Mouse (Mus musculus): ENCODE data around the gene Lpar1. TPM values are rescaled to one million over a fixed set of nuclear protein-coding genes. Genes with fewer than 3 reads are reported as not detected.
"Not testable (repeated sequence)": the region's sequence is repeated elsewhere in the genome, so short reads cannot be mapped to it uniquely, and the experiment has no call there.

The Lpar1 gene
- polyA plus RNA-seq, 1 experiment from 2014 or later: 206 TPM

DNA sequence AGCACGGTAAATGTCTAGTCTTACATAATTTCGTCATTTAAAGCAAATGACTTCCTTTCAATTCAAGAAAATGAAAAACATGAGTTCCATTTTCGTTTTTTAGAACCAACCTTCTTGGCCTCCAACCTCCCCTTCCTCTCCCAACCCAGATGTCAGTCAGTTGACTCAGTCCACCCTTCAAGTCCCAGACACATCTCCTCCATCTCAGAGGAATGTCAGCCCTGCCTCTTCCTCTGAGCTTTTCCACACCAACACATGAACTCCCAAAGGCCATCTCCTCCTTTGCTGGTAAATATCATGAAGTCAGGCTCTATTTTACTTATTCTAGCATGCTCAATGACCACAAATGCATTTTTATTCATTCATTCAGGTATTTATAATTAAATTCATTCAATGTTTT, 10.5 kb downstream of the Lpar1 start:
- Histone ChIP-seq H3K27me3 (ENCODE audit: control insufficient read depth, insufficient read depth, low read length) (no peaks in the 10 kb centered on the region), H3K9ac (replicated peaks; ENCODE audit: low read length) (no peak overlapping the region), H3K27ac (replicated peaks; ENCODE audit: low read depth, low read length) (no peak overlapping the region), H3K36me3 (replicated peaks; ENCODE audit: control insufficient read depth, insufficient read depth, low read depth, low read length) (no peaks in the 10 kb centered on the region), H3K4me2 (ENCODE audit: low read depth, low read length) (no peak overlapping the region), H3K4me1 (ENCODE audit: control insufficient read depth, insufficient read depth, low read length) (no peaks in the 10 kb centered on the region; the same call in 1 of the 2 replicates), H3K4me3 (ENCODE audit: low read depth, low read length) (no peak overlapping the region), H3K9me3 (replicated peaks; ENCODE audit: control insufficient read depth, low read length) (no peaks in the 10 kb centered on the region)
- 67% methylated on average over 3 of the region's 3 CpGs for WGBS
- DNase-seq (ENCODE audit: low spot score) (no peak), ATAC-seq (replicated peaks; ENCODE audit: insufficient number of reproducible peaks, low FRiP score, low TSS enrichment, low read depth) (no peak)

DNA sequence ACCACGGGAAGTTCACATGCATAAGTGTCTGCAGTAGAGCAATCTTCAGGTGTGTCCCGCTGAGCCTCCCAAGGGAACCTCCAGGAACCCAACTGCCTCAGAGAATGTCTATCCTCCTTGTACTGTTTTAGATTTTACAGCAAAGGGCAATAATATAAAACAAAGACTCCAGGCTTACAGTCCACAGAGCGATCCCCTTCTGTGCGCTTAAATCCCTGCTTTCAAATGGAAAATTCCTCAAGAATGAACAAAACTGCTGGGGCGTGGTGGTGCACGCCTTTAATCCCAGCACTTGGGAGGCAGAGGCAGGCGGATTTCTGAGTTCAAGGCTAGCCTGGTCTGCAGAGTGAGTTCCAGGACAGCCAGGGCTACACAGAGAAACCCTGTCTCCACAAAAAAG, 11.0 kb downstream of the Lpar1 start:
- not testable (repeated sequence) for H3K9me3 ChIP-seq (replicated peaks; ENCODE audit: control insufficient read depth, low read length); H3K4me2 ChIP-seq (ENCODE audit: low read depth, low read length); DNase-seq (ENCODE audit: low spot score); H3K9ac ChIP-seq (replicated peaks; ENCODE audit: low read length); H3K4me3 ChIP-seq (ENCODE audit: low read depth, low read length); H3K27ac ChIP-seq (replicated peaks; ENCODE audit: low read depth, low read length); H3K36me3 ChIP-seq (replicated peaks; ENCODE audit: control insufficient read depth, insufficient read depth, low read depth, low read length); H3K27me3 ChIP-seq (ENCODE audit: control insufficient read depth, insufficient read depth, low read length); ATAC-seq (replicated peaks; ENCODE audit: insufficient number of reproducible peaks, low FRiP score, low TSS enrichment, low read depth); H3K4me1 ChIP-seq (ENCODE audit: control insufficient read depth, insufficient read depth, low read length)
- 93% methylated on average over 7 of the region's 7 CpGs for WGBS

DNA sequence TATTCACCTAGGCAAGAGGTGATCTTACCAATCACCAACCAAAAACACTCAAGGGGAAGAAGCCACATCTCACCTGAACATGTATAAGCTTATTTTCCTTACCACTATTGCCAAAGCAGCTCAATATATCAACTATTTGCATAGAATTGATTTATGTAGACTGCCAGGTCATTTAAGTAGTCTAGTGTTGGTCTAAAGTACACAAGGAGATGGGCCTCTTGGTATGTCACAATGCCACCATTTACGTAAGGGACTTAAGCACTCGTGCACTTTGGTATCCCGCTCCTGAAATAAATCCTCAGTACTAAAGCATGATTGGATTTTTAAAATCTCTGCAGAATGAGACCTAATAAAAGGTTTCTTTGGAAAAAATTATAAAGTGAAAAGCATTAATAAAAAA, 12.9 kb downstream of the Lpar1 start:
- H3K9me3 ChIP-seq (replicated peaks; ENCODE audit: control insufficient read depth, low read length): no peaks in the 10 kb centered on the region
- H3K36me3 ChIP-seq (replicated peaks; ENCODE audit: control insufficient read depth, insufficient read depth, low read depth, low read length): no peaks in the 10 kb centered on the region
- WGBS: 92% methylated on average over 3 of the region's 3 CpGs

DNA sequence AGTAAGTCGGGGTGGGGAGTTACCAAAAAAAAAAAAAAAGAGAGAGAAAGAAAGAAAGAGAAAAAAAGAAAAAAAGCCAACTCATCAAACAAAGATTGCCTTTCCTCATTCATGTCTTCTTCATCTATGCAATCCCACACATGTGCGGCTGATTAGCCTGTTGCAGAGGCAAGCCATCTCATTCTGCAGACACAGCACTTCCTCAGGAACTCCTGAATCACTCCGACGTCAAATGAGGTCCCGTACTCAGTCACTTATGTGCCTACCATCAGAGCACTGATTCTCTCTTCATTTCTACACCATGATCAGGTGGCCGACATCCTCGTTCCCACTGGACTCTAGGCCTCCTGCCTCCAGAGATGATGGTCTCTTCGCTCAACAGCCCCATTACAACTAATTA, 13.3 kb downstream of the Lpar1 start:
- Histone ChIP-seq H3K4me2 (ENCODE audit: low read depth, low read length) (no peak overlapping the region), H3K4me3 (ENCODE audit: low read depth, low read length) (no peak overlapping the region), H3K36me3 (replicated peaks; ENCODE audit: control insufficient read depth, insufficient read depth, low read depth, low read length) (no peaks in the 10 kb centered on the region), H3K9ac (replicated peaks; ENCODE audit: low read length) (no peak overlapping the region), H3K4me1 (ENCODE audit: control insufficient read depth, insufficient read depth, low read length) (no peaks in the 10 kb centered on the region), H3K27me3 (ENCODE audit: control insufficient read depth, insufficient read depth, low read length) (no peaks in the 10 kb centered on the region), H3K9me3 (replicated peaks; ENCODE audit: control insufficient read depth, low read length) (no peaks in the 10 kb centered on the region), H3K27ac (replicated peaks; ENCODE audit: low read depth, low read length) (no peak overlapping the region)
- DNase-seq (ENCODE audit: low spot score) (peak; percentile 56), ATAC-seq (replicated peaks; ENCODE audit: insufficient number of reproducible peaks, low FRiP score, low TSS enrichment, low read depth) (no peak)
- 69% methylated on average over 8 of the region's 8 CpGs for WGBS

More for the DNA sequence above, 12.9 kb downstream of the Lpar1 start:
- no peak for ATAC-seq (replicated peaks; ENCODE audit: insufficient number of reproducible peaks, low FRiP score, low TSS enrichment, low read depth)
- H3K4me3 ChIP-seq (ENCODE audit: low read depth, low read length): no peak overlapping the region
- H3K27ac ChIP-seq (replicated peaks; ENCODE audit: low read depth, low read length): no peak overlapping the region
- DNase-seq (ENCODE audit: low spot score): no peak
- H3K27me3 ChIP-seq (ENCODE audit: control insufficient read depth, insufficient read depth, low read length): no peaks in the 10 kb centered on the region
- H3K9ac ChIP-seq (replicated peaks; ENCODE audit: low read length): no peak overlapping the region
- H3K4me2 ChIP-seq (ENCODE audit: low read depth, low read length): no peak overlapping the region
- no peaks in the 10 kb centered on the region; the same call in 1 of the 2 replicates for H3K4me1 ChIP-seq (ENCODE audit: control insufficient read depth, insufficient read depth, low read length)

DNA sequence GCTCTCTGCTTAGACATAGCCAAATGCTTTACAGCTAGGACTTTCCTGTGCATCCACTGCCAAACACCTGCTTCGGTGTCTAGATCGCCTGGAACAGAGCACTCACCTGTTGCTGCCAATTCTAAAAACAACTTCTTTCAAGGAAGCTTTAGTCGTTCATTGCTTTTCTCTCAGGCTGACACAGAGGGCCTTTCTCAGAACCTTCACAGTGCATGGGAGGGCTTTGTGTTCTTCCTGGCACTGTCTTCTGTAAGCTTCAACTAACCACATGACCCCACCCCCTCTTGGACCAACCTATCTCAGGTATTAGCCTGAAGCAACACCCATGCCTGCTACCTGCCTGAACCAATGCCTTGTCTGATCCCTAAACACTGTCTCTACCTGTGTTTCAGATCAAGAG, 15.0 kb downstream of the Lpar1 start:
- no peaks in the 10 kb centered on the region; the same call in 1 of the 2 replicates for H3K4me1 ChIP-seq (ENCODE audit: control insufficient read depth, insufficient read depth, low read length)
- no peaks in the 10 kb centered on the region for H3K9me3 ChIP-seq (replicated peaks; ENCODE audit: control insufficient read depth, low read length)
- 90% methylated on average over 3 of the region's 3 CpGs for WGBS
- DNase-seq (ENCODE audit: low spot score) (no peak), ATAC-seq (replicated peaks; ENCODE audit: insufficient number of reproducible peaks, low FRiP score, low TSS enrichment, low read depth) (no peak)
- H3K27ac ChIP-seq (replicated peaks; ENCODE audit: low read depth, low read length): no peak overlapping the region
- H3K9ac ChIP-seq (replicated peaks; ENCODE audit: low read length): no peak overlapping the region
- no peak overlapping the region for H3K4me3 ChIP-seq (ENCODE audit: low read depth, low read length)
- H3K4me2 ChIP-seq (ENCODE audit: low read depth, low read length): no peak overlapping the region
- H3K36me3 ChIP-seq (replicated peaks; ENCODE audit: control insufficient read depth, insufficient read depth, low read depth, low read length): no peaks in the 10 kb centered on the region
- H3K27me3 ChIP-seq (ENCODE audit: control insufficient read depth, insufficient read depth, low read length): no peaks in the 10 kb centered on the region

DNA sequence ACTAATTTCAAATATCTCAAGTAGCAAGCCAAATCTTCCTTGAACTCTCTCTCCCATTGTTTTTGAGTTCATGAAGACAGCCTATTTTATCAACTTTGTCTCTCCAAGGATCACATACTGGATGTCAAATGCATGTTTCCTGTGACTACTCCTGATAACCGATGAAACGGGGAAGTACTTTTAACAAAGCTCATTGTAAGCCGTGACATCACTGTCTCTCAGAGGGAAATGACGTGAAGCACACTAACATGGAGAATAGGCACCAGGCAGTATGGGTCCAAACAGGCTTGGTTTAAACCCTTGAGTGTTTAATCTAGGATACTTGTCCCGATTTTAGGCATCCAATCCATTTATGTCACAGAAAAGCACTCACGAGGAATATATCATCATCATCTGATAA, 17.9 kb downstream of the Lpar1 start:
- H3K9me3 ChIP-seq (replicated peaks; ENCODE audit: control insufficient read depth, low read length): no peaks in the 10 kb centered on the region
- DNase-seq (ENCODE audit: low spot score) (no peak), ATAC-seq (replicated peaks; ENCODE audit: insufficient number of reproducible peaks, low FRiP score, low TSS enrichment, low read depth) (no peak)
- H3K27me3 ChIP-seq (ENCODE audit: control insufficient read depth, insufficient read depth, low read length): no peaks in the 10 kb centered on the region
- no peak overlapping the region for H3K4me3 ChIP-seq (ENCODE audit: low read depth, low read length)
- WGBS: 76% methylated on average over 6 of the region's 6 CpGs
- no peak overlapping the region for H3K4me2 ChIP-seq (ENCODE audit: low read depth, low read length)
- no peaks in the 10 kb centered on the region; the same call in 1 of the 2 replicates for H3K4me1 ChIP-seq (ENCODE audit: control insufficient read depth, insufficient read depth, low read length)
- no peak overlapping the region for H3K27ac ChIP-seq (replicated peaks; ENCODE audit: low read depth, low read length)
- no peaks in the 10 kb centered on the region for H3K36me3 ChIP-seq (replicated peaks; ENCODE audit: control insufficient read depth, insufficient read depth, low read depth, low read length)
- no peak overlapping the region for H3K9ac ChIP-seq (replicated peaks; ENCODE audit: low read length)

DNA sequence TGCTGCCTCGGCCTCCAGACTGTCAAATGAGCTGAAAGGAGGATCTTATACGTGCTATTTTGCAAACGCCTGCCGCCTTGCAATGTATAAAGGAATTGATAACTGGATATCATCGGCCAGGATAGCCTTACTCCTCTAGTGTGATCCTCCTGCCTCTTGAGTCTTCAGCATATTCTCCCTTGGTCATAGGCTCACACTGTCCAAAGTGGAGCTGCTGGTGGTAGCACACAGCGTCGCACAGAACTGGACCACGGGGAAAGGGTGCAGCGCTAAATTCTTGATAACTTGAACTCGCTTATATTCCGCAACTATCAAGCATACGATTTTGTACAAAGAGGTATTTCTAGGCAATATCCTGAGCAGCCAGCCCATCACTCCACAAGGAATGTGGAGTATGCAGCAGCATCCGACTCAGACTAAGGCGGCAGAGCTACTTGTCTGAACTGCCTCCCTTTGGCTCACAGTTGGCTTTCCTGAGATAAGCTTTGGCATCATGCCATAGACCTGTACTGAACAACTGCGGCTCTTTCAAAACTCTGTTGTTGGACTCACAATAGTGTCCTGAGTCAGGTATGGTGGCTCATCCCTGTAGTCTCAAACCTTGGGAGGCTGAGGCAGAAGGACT, 18.9 kb downstream of the Lpar1 start:
- no peak overlapping the region for H3K4me2 ChIP-seq (ENCODE audit: low read depth, low read length)
- no peak for DNase-seq (ENCODE audit: low spot score)
- H3K9me3 ChIP-seq (replicated peaks; ENCODE audit: control insufficient read depth, low read length): no peaks in the 10 kb centered on the region
- H3K4me3 ChIP-seq (ENCODE audit: low read depth, low read length): no peak overlapping the region
- H3K9ac ChIP-seq (replicated peaks; ENCODE audit: low read length): no peak overlapping the region
- H3K27me3 ChIP-seq (ENCODE audit: control insufficient read depth, insufficient read depth, low read length): no peaks in the 10 kb centered on the region
- WGBS: 83% methylated on average over 15 of the region's 15 CpGs
- H3K36me3 ChIP-seq (replicated peaks; ENCODE audit: control insufficient read depth, insufficient read depth, low read depth, low read length): no peaks in the 10 kb centered on the region
- no peaks in the 10 kb centered on the region; the same call in 1 of the 2 replicates for H3K4me1 ChIP-seq (ENCODE audit: control insufficient read depth, insufficient read depth, low read length)
- H3K27ac ChIP-seq (replicated peaks; ENCODE audit: low read depth, low read length): no peak overlapping the region
- ATAC-seq (replicated peaks; ENCODE audit: insufficient number of reproducible peaks, low FRiP score, low TSS enrichment, low read depth): no peak

DNA sequence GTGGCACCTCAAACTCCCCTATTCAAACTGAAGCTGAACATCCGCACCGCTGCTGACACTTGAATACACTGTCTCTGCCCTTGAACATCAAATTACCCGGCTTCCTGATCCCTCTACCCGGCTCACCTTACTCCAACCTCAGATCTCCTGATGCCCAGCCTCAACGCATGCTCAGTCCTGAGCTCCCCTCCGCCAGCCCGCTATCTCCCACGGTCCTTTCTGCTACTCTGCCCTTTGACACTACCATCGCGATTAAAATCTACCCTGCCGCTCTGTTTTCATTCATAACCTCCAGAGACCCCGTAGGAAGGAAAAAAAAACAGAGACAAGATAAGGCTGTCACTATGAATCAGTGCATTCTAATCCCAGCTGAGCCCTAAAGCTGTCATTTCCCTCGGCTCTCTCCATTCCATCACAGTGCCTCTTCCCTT, 19.5 kb downstream of the Lpar1 start:
- no peak overlapping the region for H3K4me2 ChIP-seq (ENCODE audit: low read depth, low read length)
- DNase-seq (ENCODE audit: low spot score): no peak

More for the DNA sequence above, 19.5 kb downstream of the Lpar1 start:
- WGBS: 16% methylated on average over 13 of the region's 13 CpGs
- H3K4me1 ChIP-seq (ENCODE audit: control insufficient read depth, insufficient read depth, low read length): no peaks in the 10 kb centered on the region; the same call in 1 of the 2 replicates
- no peak overlapping the region for H3K27ac ChIP-seq (replicated peaks; ENCODE audit: low read depth, low read length)
- no peaks in the 10 kb centered on the region for H3K9me3 ChIP-seq (replicated peaks; ENCODE audit: control insufficient read depth, low read length)
- H3K36me3 ChIP-seq (replicated peaks; ENCODE audit: control insufficient read depth, insufficient read depth, low read depth, low read length): no peaks in the 10 kb centered on the region
- H3K4me3 ChIP-seq (ENCODE audit: low read depth, low read length): no peak overlapping the region
- ATAC-seq (replicated peaks; ENCODE audit: insufficient number of reproducible peaks, low FRiP score, low TSS enrichment, low read depth): no peak
- H3K9ac ChIP-seq (replicated peaks; ENCODE audit: low read length): no peak overlapping the region
- no peaks in the 10 kb centered on the region for H3K27me3 ChIP-seq (ENCODE audit: control insufficient read depth, insufficient read depth, low read length)

Measured in embryonic facial prominence, embryonic 11.5 days (tissue).